Mouse (Mus musculus): ENCODE measurements around the gene Olfr1459. TPM values are rescaled to one million over a fixed set of nuclear protein-coding genes. Genes with fewer than 3 reads are reported as not detected.

Olfr1459 gene
- polyA plus RNA-seq, 1 experiment, result 0.01 TPM

- no peak within 1 kb of the TSS for H3ac ChIP-seq (ENCODE audit: control insufficient read depth, insufficient read length)
- no peak within 1 kb of the TSS for H3K4me2 ChIP-seq (ENCODE audit: low read depth)
- H3K36me3 ChIP-seq (ENCODE audit: control insufficient read depth, insufficient read depth), result no peaks in the 10 kb centered on the region
- H3K4me3 ChIP-seq, result no peak within 1 kb of the TSS
- no peaks in the 10 kb centered on the region for H3K79me2 ChIP-seq (ENCODE audit: control insufficient read depth, insufficient read depth)
- no peak for TF ChIP-seq CEBPB (IDR thresholded peaks at IDR 0.05; ENCODE audit: insufficient read depth, poor library complexity, severe bottlenecking)
- TF ChIP-seq POLR2AphosphoS2 (IDR thresholded peaks at IDR 0.05; ENCODE audit: insufficient read length, low read depth), result no peak
- no peak for TF ChIP-seq USF1 (IDR thresholded peaks at IDR 0.05; ENCODE audit: low read depth)
- TF ChIP-seq SRF (IDR thresholded peaks at IDR 0.05; ENCODE audit: control insufficient read depth, insufficient read length, low read depth), result no peak
- no peak for TF ChIP-seq E2F4 (IDR thresholded peaks at IDR 0.05; ENCODE audit: insufficient read depth)
- TF ChIP-seq MYOG (IDR thresholded peaks at IDR 0.05; ENCODE audit: control insufficient read depth in 1 of 3, insufficient read depth in 1 of 3, insufficient read length in 2 of 3, low read depth in 2 of 3), result no peak
- no peak for TF ChIP-seq TCF3 (IDR thresholded peaks at IDR 0.05; ENCODE audit: insufficient read length, low read depth)
- no peak for TF ChIP-seq TCF12 (IDR thresholded peaks at IDR 0.05; ENCODE audit: insufficient read depth, poor library complexity, severe bottlenecking)
- TF ChIP-seq MYOD1 (IDR thresholded peaks at IDR 0.05; ENCODE audit: control insufficient read depth in 1 of 3, insufficient read length in 2 of 3, low read depth in 2 of 3), result no peak
- TF ChIP-seq REST (IDR thresholded peaks at IDR 0.05; ENCODE audit: insufficient read depth, insufficient read length), result no peak
- TF ChIP-seq POLR2A (IDR thresholded peaks at IDR 0.05; ENCODE audit: insufficient read length, low read depth), result no peak
- TF ChIP-seq MAX (IDR thresholded peaks at IDR 0.05; ENCODE audit: low read depth), result no peak
- H3K27me3 ChIP-seq (ENCODE audit: control insufficient read depth, insufficient read depth, insufficient read length), result no peaks in the 10 kb centered on the region
Observed at GRCm38 (mm10) chr19:13097791-13098190, 51.6 kb downstream of the Olfr1459 start, which contains the start of gene Olfr1457. Gene Olfr1457, minus strand, starts transcription at chr19:13097891.

- Histone ChIP-seq H3ac (ENCODE audit: control insufficient read depth, insufficient read length) (no peak overlapping the region), H3K36me3 (ENCODE audit: control insufficient read depth, insufficient read depth) (no peaks in the 10 kb centered on the region), H3K4me3 (no peak overlapping the region), H3K27me3 (ENCODE audit: control insufficient read depth, insufficient read depth, insufficient read length) (no peaks in the 10 kb centered on the region), H3K4me2 (ENCODE audit: low read depth) (no peak overlapping the region), H3K79me2 (ENCODE audit: control insufficient read depth, insufficient read depth) (no peaks in the 10 kb centered on the region)
- TF ChIP-seq MYOD1 (IDR thresholded peaks at IDR 0.05; ENCODE audit: control insufficient read depth in 1 of 3, insufficient read length in 2 of 3, low read depth in 2 of 3) (no peak), POLR2A (IDR thresholded peaks at IDR 0.05; ENCODE audit: insufficient read length, low read depth) (no peak), TCF3 (IDR thresholded peaks at IDR 0.05; ENCODE audit: insufficient read length, low read depth) (no peak), CEBPB (IDR thresholded peaks at IDR 0.05; ENCODE audit: insufficient read depth, poor library complexity, severe bottlenecking) (no peak), SRF (IDR thresholded peaks at IDR 0.05; ENCODE audit: control insufficient read depth, insufficient read length, low read depth) (no peak), REST (IDR thresholded peaks at IDR 0.05; ENCODE audit: insufficient read depth, insufficient read length) (no peak), E2F4 (IDR thresholded peaks at IDR 0.05; ENCODE audit: insufficient read depth) (no peak), MYOG (IDR thresholded peaks at IDR 0.05; ENCODE audit: control insufficient read depth in 1 of 3, insufficient read depth in 1 of 3, insufficient read length in 2 of 3, low read depth in 2 of 3) (no peak), MAX (IDR thresholded peaks at IDR 0.05; ENCODE audit: low read depth) (no peak)
Observed at GRCm38 (mm10) chr19:13093908-13094307, 55.4 kb downstream of the Olfr1459 start.

Other genes starting within 250 kb of the Olfr1459 start
- not detected for gene Olfr1447, start 245.8 kb downstream of the Olfr1459 start, polyA plus RNA-seq (2012; fragmentation: generic; extraction: Trizol)
- not detected for gene Olfr1448, start 225.1 kb downstream of the Olfr1459 start, polyA plus RNA-seq (2012; fragmentation: generic; extraction: Trizol)
- gene Olfr1449, start 218.7 kb downstream of the Olfr1459 start, polyA plus RNA-seq (2012; fragmentation: generic; extraction: Trizol), result not detected
- not detected for gene Olfr1450, start 199.3 kb downstream of the Olfr1459 start, polyA plus RNA-seq (2012; fragmentation: generic; extraction: Trizol)
- not detected for gene Olfr1451, start 154.5 kb downstream of the Olfr1459 start, polyA plus RNA-seq (2012; fragmentation: generic; extraction: Trizol)
- gene Olfr1453, start 121.2 kb downstream of the Olfr1459 start, polyA plus RNA-seq (2012; fragmentation: generic; extraction: Trizol), result not detected
- gene Olfr1454, start 88.9 kb downstream of the Olfr1459 start, polyA plus RNA-seq (2012; fragmentation: generic; extraction: Trizol), result not detected
- not detected for gene Olfr1457, start 51.7 kb downstream of the Olfr1459 start, polyA plus RNA-seq (2012; fragmentation: generic; extraction: Trizol)
- gene Olfr1458, start 42.8 kb downstream of the Olfr1459 start, polyA plus RNA-seq (2012; fragmentation: generic; extraction: Trizol), result not detected
- gene Olfr1461, start 13.5 kb upstream of the Olfr1459 start, polyA plus RNA-seq (2012; fragmentation: generic; extraction: Trizol), result not detected
- gene Olfr1462, start 36.2 kb upstream of the Olfr1459 start, polyA plus RNA-seq (2012; fragmentation: generic; extraction: Trizol), result not detected
- not detected for gene Olfr1463, start 81.8 kb upstream of the Olfr1459 start, polyA plus RNA-seq (2012; fragmentation: generic; extraction: Trizol)
- gene Olfr1465, start 166.0 kb upstream of the Olfr1459 start, polyA plus RNA-seq (2012; fragmentation: generic; extraction: Trizol), result not detected
- not detected for gene Olfr1466, start 189.3 kb upstream of the Olfr1459 start, polyA plus RNA-seq (2012; fragmentation: generic; extraction: Trizol)
- gene Olfr1467, start 212.7 kb upstream of the Olfr1459 start, polyA plus RNA-seq (2012; fragmentation: generic; extraction: Trizol), result not detected

Measured in myocyte (in vitro differentiated cells).